Comparison of ENCODE assay signal across 23 mouse cellular contexts in the genomic region with DNA sequence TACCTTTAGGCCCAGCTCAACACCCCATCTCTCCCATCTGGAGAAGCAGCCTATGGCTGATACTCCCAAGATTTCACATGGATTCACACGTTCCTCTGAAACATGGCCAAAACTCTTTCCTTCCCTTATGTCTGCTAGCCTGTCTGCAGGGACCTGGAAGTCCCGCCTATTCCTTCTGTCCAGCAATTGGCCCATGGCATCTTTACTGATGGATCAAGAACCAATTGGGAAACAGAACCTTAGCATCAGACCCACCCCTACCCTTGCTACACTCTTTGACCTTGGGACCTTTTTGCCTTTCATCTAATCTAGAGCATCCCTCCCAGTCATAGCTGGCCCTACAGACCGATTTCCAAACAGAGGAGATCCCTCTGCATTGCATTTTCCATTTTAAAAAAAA. TPM values are rescaled to one million over a fixed set of nuclear protein-coding genes. Genes with fewer than 3 reads are reported as not detected.
A peak's percentile ranks its signal among the peaks of the same experiment; 100 is the strongest.
DNase-seq lines count a peak whose midpoint lies in the region; ATAC-seq and TF ChIP-seq lines count a peak whose summit lies in the region.
"Had no signal": no experiment of that assay in that cellular context is flagged by ENCODE, and none has a peak within 500 bp of the region (broad histone marks: within the 10 kb centered on the region; RNA-seq: fewer than 3 reads in every experiment).

No protein-coding gene starts in this region.

- H3K9ac ChIP-seq in forebrain, embryonic 14.5 days (ENCODE audit: low read length): no peak overlapping the region
- H3K9ac ChIP-seq in forebrain, postnatal 0 days: no peak overlapping the region
- no peak overlapping the region for H3K9ac ChIP-seq in midbrain, embryonic 11.5 days (ENCODE audit: low read length)
- H3K9ac ChIP-seq in midbrain, embryonic 13.5 days (replicated peaks): no peak overlapping the region
- H3K9ac ChIP-seq in hindbrain, postnatal 0 days (replicated peaks; ENCODE audit: low read length): no peak overlapping the region
- H3K9ac ChIP-seq: embryonic facial prominence, embryonic 12.5 days; forebrain, embryonic 13.5 days had no signal

- peak; percentile 9 for DNase-seq in forebrain, embryonic 14.5 days (ENCODE audit: low spot score)
- no peak for DNase-seq in forebrain, postnatal 0 days
- DNase-seq in midbrain, embryonic 11.5 days (ENCODE audit: low spot score, missing footprints): peak; percentile 69
- peak; percentile 17 for DNase-seq in ES-CJ7 (ENCODE audit: low read depth, low spot score)
- DNase-seq in ZHBTc4 (ENCODE audit: low read depth, low spot score): peak; percentile 30
- no peak for DNase-seq in hindbrain, postnatal 0 days (ENCODE audit: low spot score)
- no peak for DNase-seq in urinary bladder, postnatal 25 days (ENCODE audit: low spot score)
- DNase-seq: adrenal gland, adult 2 months; adrenal gland, postnatal 10 days; adrenal gland, postnatal 25 days; B cell, adult 2 months; cerebellum, adult 11 months; cerebellum, adult 18-20 months; cerebellum, adult 9-10 months; cerebellum, postnatal 10 days; cerebellum, postnatal 25 days had no signal

- H3K4me3 ChIP-seq in forebrain, embryonic 14.5 days (ENCODE audit: low read depth, low read length): no peak overlapping the region
- H3K4me3 ChIP-seq in forebrain, postnatal 0 days (ENCODE audit: low read depth, low read length): no peak overlapping the region
- no peak overlapping the region for H3K4me3 ChIP-seq in midbrain, embryonic 11.5 days (ENCODE audit: low read depth, low read length)
- no peak overlapping the region for H3K4me3 ChIP-seq in midbrain, embryonic 13.5 days (replicated peaks)
- H3K4me3 ChIP-seq in hindbrain, postnatal 0 days (ENCODE audit: low read length): no peak overlapping the region
- H3K4me3 ChIP-seq: embryonic facial prominence, embryonic 10.5 days; embryonic facial prominence, embryonic 12.5 days; forebrain, embryonic 13.5 days had no signal

- H3K27me3 ChIP-seq in forebrain, embryonic 14.5 days (replicated peaks; ENCODE audit: control insufficient read depth, insufficient read depth, low read length): no peaks in the 10 kb centered on the region
- H3K27me3 ChIP-seq in forebrain, postnatal 0 days (ENCODE audit: insufficient read depth, low read length): no peaks in the 10 kb centered on the region
- no peaks in the 10 kb centered on the region for H3K27me3 ChIP-seq in midbrain, embryonic 11.5 days (ENCODE audit: control insufficient read depth, insufficient read depth, low read length)
- H3K27me3 ChIP-seq in midbrain, embryonic 13.5 days: no peaks in the 10 kb centered on the region
- no peaks in the 10 kb centered on the region for H3K27me3 ChIP-seq in hindbrain, postnatal 0 days (ENCODE audit: insufficient read depth, low read length)
- H3K27me3 ChIP-seq: CH12.LX; embryonic facial prominence, embryonic 12.5 days; forebrain, embryonic 13.5 days had no signal

- 78% methylated on average over 3 of the region's 3 CpGs for WGBS in forebrain, embryonic 14.5 days
- 76% methylated on average over 3 of the region's 3 CpGs for WGBS in forebrain, postnatal 0 days
- WGBS in midbrain, embryonic 11.5 days: 85% methylated on average over 3 of the region's 3 CpGs
- 85% methylated on average over 3 of the region's 3 CpGs for WGBS in midbrain, embryonic 13.5 days
- 83% methylated on average over 3 of the region's 3 CpGs for WGBS in hindbrain, postnatal 0 days

- no peaks in the 10 kb centered on the region for H3K9me3 ChIP-seq in forebrain, embryonic 14.5 days (replicated peaks; ENCODE audit: control insufficient read depth, low read length)
- no peaks in the 10 kb centered on the region for H3K9me3 ChIP-seq in forebrain, postnatal 0 days (ENCODE audit: low read length)
- no peaks in the 10 kb centered on the region for H3K9me3 ChIP-seq in midbrain, embryonic 11.5 days (ENCODE audit: control insufficient read depth, low read length)
- H3K9me3 ChIP-seq in midbrain, embryonic 13.5 days: no peaks in the 10 kb centered on the region
- no peaks in the 10 kb centered on the region for H3K9me3 ChIP-seq in hindbrain, postnatal 0 days (ENCODE audit: low read length)
- H3K9me3 ChIP-seq: embryonic facial prominence, embryonic 10.5 days; embryonic facial prominence, embryonic 12.5 days; forebrain, embryonic 13.5 days had no signal

- H3K27ac ChIP-seq in forebrain, embryonic 14.5 days (ENCODE audit: low read depth, low read length): no peak overlapping the region
- no peak overlapping the region for H3K27ac ChIP-seq in forebrain, postnatal 0 days (ENCODE audit: low read depth, low read length)
- H3K27ac ChIP-seq in midbrain, embryonic 11.5 days (ENCODE audit: low read depth, low read length): no peak overlapping the region
- no peak overlapping the region for H3K27ac ChIP-seq in midbrain, embryonic 13.5 days
- H3K27ac ChIP-seq in hindbrain, postnatal 0 days: no peak overlapping the region
- H3K27ac ChIP-seq: embryonic facial prominence, embryonic 12.5 days; forebrain, embryonic 13.5 days had no signal

- TF ChIP-seq CTCF in forebrain, postnatal 0 days (IDR thresholded peaks at IDR 0.05; ENCODE audit: low read depth): no peak
- no peak for TF ChIP-seq CTCF in hindbrain, postnatal 0 days (IDR thresholded peaks at IDR 0.05; ENCODE audit: low read depth)

- no peaks in the 10 kb centered on the region for H3K4me1 ChIP-seq in forebrain, embryonic 14.5 days (ENCODE audit: control insufficient read depth, insufficient read depth, low read length)
- H3K4me1 ChIP-seq in forebrain, postnatal 0 days (ENCODE audit: insufficient read depth): no peaks in the 10 kb centered on the region
- no peaks in the 10 kb centered on the region for H3K4me1 ChIP-seq in midbrain, embryonic 11.5 days (ENCODE audit: control insufficient read depth, insufficient read depth, low read length)
- H3K4me1 ChIP-seq in midbrain, embryonic 13.5 days (replicated peaks): no peaks in the 10 kb centered on the region
- no peaks in the 10 kb centered on the region for H3K4me1 ChIP-seq in hindbrain, postnatal 0 days (ENCODE audit: insufficient read depth, low read length)
- H3K4me1 ChIP-seq: forebrain, embryonic 13.5 days had no signal

- H3K36me3 ChIP-seq in forebrain, embryonic 14.5 days (ENCODE audit: control insufficient read depth, insufficient read depth, low read length): no peaks in the 10 kb centered on the region
- H3K36me3 ChIP-seq in forebrain, postnatal 0 days (ENCODE audit: insufficient read depth): no peaks in the 10 kb centered on the region
- H3K36me3 ChIP-seq in midbrain, embryonic 11.5 days (ENCODE audit: control insufficient read depth, insufficient read depth, low read length): no peaks in the 10 kb centered on the region
- no peaks in the 10 kb centered on the region for H3K36me3 ChIP-seq in midbrain, embryonic 13.5 days
- no peaks in the 10 kb centered on the region for H3K36me3 ChIP-seq in hindbrain, postnatal 0 days (ENCODE audit: insufficient read depth, low read length)
- H3K36me3 ChIP-seq: embryonic facial prominence, embryonic 10.5 days; embryonic facial prominence, embryonic 12.5 days had no signal

- ATAC-seq in forebrain, embryonic 14.5 days: no peak
- ATAC-seq in forebrain, postnatal 0 days: no peak
- ATAC-seq in midbrain, embryonic 11.5 days (ENCODE audit: low FRiP score): no peak
- no peak for ATAC-seq in midbrain, embryonic 13.5 days
- ATAC-seq in hindbrain, postnatal 0 days: no peak
- ATAC-seq: CD4-positive, CD25-positive, alpha-beta regulatory T cell, adult 4 months; forebrain, embryonic 13.5 days; forebrain, embryonic 16.5 days had no signal

- H3K4me2 ChIP-seq in forebrain, embryonic 14.5 days (ENCODE audit: low read length): no peak overlapping the region
- H3K4me2 ChIP-seq in forebrain, postnatal 0 days (ENCODE audit: low read depth): no peak overlapping the region
- no peak overlapping the region for H3K4me2 ChIP-seq in midbrain, embryonic 11.5 days
- H3K4me2 ChIP-seq in midbrain, embryonic 13.5 days (replicated peaks): no peak overlapping the region
- no peak overlapping the region for H3K4me2 ChIP-seq in hindbrain, postnatal 0 days (ENCODE audit: low read depth, low read length)
- H3K4me2 ChIP-seq: embryonic facial prominence, embryonic 12.5 days; forebrain, embryonic 13.5 days had no signal

RNA-seq across cellular contexts. Expression of a gene that starts 11.2 kb away (rescaled TPM):
- 6.6 and 8.2 TPM in 2 replicates for polyA plus RNA-seq in forebrain, embryonic 14.5 days (2014; fragmentation: Nextera tagmentation; extraction: Ambion mirVana)
- total RNA-seq in forebrain, postnatal 0 days (2014; rRNA removed): 5.2 and 11.2 TPM in 2 replicates
- 4.9 and 6.7 TPM in 2 replicates for polyA plus RNA-seq in forebrain, postnatal 0 days (2015; fragmentation: Nextera tagmentation; extraction: Ambion mirVana)
- 15.1 and 16.9 TPM in 2 replicates for polyA plus RNA-seq in midbrain, embryonic 11.5 days (2014; fragmentation: Nextera tagmentation; extraction: Ambion mirVana)
- polyA plus RNA-seq in midbrain, embryonic 13.5 days (2015; fragmentation: Nextera tagmentation; extraction: Ambion mirVana): 10.6 and 13.3 TPM in 2 replicates
- total RNA-seq in hindbrain, postnatal 0 days (2014; rRNA removed): 11.3 and 15.9 TPM in 2 replicates
- 7.8 and 7.9 TPM in 2 replicates for polyA plus RNA-seq in hindbrain, postnatal 0 days (2015; fragmentation: Nextera tagmentation; extraction: Ambion mirVana)

Comparison
In these comparisons a context has a peak if more than half of its experiments do, and no peak if none do; other contexts are left out.
1. DNase-seq: peak in forebrain, embryonic 14.5 days (single experiment), midbrain, embryonic 11.5 days (single experiment), ES-CJ7 (single experiment) and ZHBTc4 (single experiment); none in forebrain, postnatal 0 days (single experiment), hindbrain, postnatal 0 days (single experiment) and urinary bladder, postnatal 25 days (single experiment).